Mouse (Mus musculus) cerebellum, adult 11-12 months (tissue): ENCODE data around the gene Bri3bp.
A peak's percentile ranks its signal among the peaks of the same experiment; 100 is the strongest.

Experiments
- DNase-seq: peaks from one replicate; pipeline ENCODE4 v3.0.0; 2022

Bri3bp gene

GRCm38 (mm10) chr5:125456100-125456499, 14.7 kb downstream of the Bri3bp start:
- DNase-seq = no peak

GRCm38 (mm10) chr5:125457538-125457937, 16.2 kb downstream of the Bri3bp start:
- no peak for DNase-seq

GRCm38 (mm10) chr5:125460574-125460973, 19.2 kb downstream of the Bri3bp start:
- no peak for DNase-seq

GRCm38 (mm10) chr5:125461868-125462445, 20.6 kb downstream of the Bri3bp start:
- DNase-seq = no peak

- no peak for DNase-seq
Measured at GRCm38 (mm10) chr5:125465192-125465591, 23.8 kb downstream of the Bri3bp start.

- peak; percentile 98 for DNase-seq
Measured at GRCm38 (mm10) chr5:125465701-125466106, 24.3 kb downstream of the Bri3bp start.

- DNase-seq = no peak
Measured at GRCm38 (mm10) chr5:125466483-125466882, 25.1 kb downstream of the Bri3bp start.

GRCm38 (mm10) chr5:125467261-125467660, 25.9 kb downstream of the Bri3bp start:
- DNase-seq = no peak

- DNase-seq = no peak
Measured at GRCm38 (mm10) chr5:125470713-125471112, 29.3 kb downstream of the Bri3bp start.

GRCm38 (mm10) chr5:125472796-125473475, 31.6 kb downstream of the Bri3bp start:
- DNase-seq = no peak

GRCm38 (mm10) chr5:125475030-125475429, 33.7 kb downstream of the Bri3bp start:
- DNase-seq = peak; percentile 38

- DNase-seq = peak; percentile 96
Measured at GRCm38 (mm10) chr5:125475601-125476285, 34.4 kb downstream of the Bri3bp start, which contains the start of gene Aacs. Gene Aacs (plus strand): TSS chr5:125475814.

- no peak for DNase-seq
Measured at GRCm38 (mm10) chr5:125476286-125476625, 34.9 kb downstream of the Bri3bp start.

- DNase-seq = peak; percentile 74
Measured at GRCm38 (mm10) chr5:125476799-125477198, 35.4 kb downstream of the Bri3bp start.

- DNase-seq = no peak
Measured at GRCm38 (mm10) chr5:125477533-125477932, 36.2 kb downstream of the Bri3bp start.

- no peak for DNase-seq
Measured at GRCm38 (mm10) chr5:125478037-125478436, 36.7 kb downstream of the Bri3bp start.

- no peak for DNase-seq
Measured at GRCm38 (mm10) chr5:125479376-125479775, 38.0 kb downstream of the Bri3bp start.

- no peak for DNase-seq
Measured at GRCm38 (mm10) chr5:125480434-125481231, 39.3 kb downstream of the Bri3bp start.

GRCm38 (mm10) chr5:125482474-125482873, 41.1 kb downstream of the Bri3bp start:
- DNase-seq = no peak

GRCm38 (mm10) chr5:125483712-125484611, 42.6 kb downstream of the Bri3bp start:
- no peak for DNase-seq

- DNase-seq = no peak
Measured at GRCm38 (mm10) chr5:125485031-125485778, 43.8 kb downstream of the Bri3bp start.
